Mouse (Mus musculus): ENCODE measurements around the gene Sod1.
A peak's percentile ranks its signal among the peaks of the same experiment; 100 is the strongest.
"Not testable (repeated sequence)": the region's sequence is repeated elsewhere in the genome, so short reads cannot be mapped to it uniquely, and the experiment has no call there.

Sod1 gene

DNA sequence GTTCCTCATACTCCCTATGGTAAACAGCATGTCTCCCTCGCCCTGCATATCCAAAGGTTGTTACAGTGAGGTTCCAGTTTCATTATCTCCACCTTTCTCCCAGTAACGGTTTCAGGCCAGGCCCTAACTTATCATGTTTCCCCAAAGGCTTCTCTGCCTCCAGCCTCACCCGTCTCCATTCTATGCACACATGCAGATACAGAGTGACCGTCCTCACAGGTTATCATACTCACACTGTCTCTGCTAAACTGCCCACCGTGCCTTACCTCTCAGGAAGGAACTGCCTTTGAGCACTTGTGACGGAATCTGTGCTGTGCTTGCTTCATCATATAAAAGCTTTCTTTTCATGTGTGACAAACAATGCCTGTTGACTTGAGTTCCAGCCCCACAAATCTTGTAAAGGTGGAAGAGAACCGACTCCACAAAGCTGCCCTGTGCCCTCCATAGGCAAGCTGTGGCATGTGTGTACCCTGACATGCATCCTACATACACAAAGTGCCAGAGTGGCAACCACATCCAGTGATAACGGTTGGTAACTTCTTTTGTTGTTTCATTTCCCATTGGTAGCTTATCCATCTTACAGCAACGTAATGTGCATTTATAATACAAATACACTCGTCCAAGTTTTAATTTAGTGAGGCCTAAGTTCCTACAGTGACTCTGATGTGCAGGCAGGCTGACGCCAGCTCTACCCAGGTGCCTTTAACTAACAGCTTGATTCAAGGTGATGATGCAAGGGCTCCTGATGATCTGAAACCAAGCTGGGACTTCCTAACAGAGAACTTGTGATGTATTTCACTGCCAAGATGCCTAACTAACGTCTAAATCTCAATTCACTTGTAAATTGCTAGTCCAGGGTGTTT is 6.8 kb upstream of the Sod1 start:
- no peak for DNase-seq

DNA sequence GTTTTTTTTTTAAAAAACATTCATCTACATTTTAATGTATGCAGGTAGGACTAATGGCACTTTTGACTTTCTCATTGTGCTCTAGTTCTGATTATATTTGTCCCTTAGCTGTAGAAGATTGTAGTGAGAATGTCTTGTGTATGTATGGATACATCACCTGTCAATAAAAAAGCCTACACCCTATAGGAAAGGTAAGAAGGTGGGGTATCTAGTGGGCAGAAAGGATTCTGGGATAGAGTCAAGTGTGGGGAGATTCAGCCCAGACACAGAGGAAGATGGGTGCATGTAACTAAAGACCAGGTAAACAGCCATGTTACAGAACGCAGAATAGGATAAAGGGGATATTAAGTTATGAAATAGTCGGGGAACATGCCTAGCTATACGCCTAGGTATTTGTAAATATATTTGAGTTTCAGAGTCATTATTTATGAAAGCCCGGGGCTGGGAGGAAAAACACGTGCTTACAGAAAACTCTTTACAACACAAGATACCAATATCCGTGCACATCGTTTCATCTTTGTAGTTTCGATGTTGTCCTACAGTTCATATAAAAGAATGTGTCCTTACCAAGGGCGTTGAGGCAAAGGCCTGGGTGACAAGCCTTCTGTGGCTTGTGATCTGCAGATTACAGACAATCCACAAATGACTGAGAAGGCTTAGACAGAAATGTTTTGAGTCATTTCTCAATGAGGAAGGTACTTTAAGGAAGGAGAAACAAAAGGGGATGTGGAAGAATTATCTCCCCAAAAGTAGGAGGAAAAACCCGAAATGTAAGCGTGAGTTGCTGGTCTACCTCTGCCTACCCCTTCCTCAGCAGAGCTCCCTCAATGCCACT is 5.6 kb upstream of the Sod1 start:
- no peak for DNase-seq

DNA sequence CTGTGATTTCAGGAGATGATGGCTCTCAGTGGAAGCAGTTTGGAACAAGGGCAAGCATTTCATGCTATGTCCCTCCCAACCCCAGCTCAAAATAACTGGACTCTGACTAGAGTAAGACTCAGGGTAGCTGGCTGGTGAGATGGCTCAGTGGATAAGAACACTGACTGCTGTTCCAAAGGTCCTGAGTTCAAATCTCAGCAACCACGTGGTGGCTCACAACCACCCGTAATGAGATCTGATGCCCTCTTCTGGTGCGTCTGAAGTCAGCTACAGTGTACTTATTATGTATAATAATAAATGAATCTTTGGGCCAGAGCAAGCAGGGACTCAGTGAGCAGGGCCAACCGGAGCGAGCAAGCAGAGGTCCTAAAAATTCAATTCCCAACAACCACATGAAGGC is 4.7 kb upstream of the Sod1 start:
- not testable (repeated sequence) for DNase-seq

DNA sequence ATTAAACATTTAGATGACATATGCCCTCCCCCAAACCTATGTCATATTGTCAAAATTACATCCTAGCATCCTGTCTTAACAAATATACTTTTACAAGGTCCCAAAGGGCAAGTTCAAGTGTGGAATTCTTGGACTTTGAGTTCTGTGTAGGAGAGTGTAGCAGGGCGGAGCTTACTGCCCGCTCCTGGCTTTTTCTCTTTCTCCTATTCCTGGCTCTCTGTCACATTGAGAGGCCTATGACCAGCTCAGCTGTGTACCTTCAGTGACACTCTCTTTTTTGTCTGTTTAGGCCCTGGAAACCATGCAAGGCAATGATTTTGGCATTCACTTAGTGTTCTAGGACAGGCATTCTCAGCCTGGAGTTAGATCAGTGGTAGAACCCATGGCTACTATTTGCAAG is 4.1 kb upstream of the Sod1 start:
- no peak for DNase-seq

DNA sequence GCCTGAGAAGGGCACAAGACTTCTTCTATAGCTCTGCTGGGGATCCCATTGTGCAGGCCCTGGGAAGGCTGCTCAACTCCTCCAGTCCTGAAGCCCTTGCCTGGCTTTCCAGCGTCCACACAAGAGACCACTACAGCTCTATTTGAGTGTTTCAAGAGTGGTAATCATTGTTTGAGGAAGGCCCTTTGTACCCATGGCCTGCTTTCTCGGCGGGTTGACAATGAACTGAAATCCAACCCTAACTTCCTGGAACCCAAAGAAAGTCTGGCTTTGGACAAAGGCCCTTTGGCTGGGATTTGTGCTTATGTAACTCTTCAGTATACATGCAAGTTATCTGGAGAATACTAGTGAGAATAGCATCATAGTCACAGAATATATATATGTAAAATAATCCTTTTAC is 3.2 kb upstream of the Sod1 start:
- DNase-seq: no peak

DNA sequence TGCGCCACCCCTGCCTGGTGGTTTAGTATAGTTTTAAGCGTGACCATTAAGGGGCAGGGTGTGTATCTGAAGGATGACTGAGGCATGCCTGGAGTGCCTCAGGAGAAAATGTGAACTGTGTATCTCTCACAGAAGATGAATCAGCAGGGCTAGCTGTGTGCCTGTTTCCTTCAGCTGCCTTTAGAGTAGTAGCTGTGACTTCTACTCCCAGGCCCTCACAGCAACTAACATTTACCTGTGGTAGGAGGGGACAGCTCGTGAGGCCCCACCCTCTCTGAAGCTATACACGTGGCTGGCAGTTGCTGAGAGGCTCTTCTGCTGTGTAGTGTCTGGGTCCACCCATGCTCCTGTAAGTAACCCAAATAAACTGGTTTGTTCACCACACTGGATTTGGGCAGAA is 2.6 kb upstream of the Sod1 start:
- no peak for DNase-seq

DNA sequence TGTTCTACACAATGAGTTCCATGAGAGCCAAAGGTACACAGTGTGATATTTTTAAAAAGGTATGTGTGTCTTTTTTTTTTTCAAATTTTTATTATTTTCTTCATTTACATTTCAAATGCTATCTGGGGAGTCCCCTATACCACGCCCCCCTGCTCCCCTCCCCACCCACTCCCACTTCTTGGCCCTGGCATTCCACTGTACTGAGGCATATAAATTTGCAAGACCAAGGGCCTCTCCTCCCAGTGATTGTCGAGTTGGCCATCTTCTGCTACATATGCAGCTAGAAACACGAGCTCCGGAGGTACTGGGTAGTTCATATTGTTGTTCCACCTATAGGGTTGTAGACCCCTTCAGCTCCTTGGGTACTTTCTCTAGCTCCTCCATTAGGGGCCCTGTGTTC is 1.1 kb upstream of the Sod1 start:
- DNase-seq: not testable (repeated sequence)

DNA sequence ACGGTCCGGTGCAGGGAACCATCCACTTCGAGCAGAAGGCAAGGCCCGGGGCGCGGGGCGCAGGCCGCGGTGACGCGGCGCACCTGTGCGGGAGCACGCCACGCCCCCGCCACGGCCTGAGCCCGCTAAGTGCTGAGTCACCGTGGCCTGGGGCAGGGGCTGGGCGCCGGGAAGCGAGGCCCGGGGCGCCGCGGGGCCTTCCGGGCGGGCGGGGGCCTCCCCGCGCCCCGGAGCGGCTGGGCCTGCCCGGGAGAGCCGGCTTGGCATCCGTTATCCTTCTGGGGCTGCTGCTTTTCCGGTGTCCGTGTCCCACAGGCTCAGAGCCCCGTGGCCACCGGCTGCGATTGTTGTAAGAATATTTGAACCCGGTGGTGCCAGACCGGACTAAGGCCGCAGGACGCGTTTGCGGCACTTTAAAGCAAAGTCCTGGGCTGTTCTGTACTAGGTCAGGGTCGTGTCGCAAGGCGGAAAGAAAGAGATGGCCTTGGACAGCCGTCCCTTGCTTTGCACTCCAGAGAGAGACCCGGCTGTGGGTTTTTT is 408 bp downstream of the Sod1 start:
- DNase-seq: peak; percentile 61

DNA sequence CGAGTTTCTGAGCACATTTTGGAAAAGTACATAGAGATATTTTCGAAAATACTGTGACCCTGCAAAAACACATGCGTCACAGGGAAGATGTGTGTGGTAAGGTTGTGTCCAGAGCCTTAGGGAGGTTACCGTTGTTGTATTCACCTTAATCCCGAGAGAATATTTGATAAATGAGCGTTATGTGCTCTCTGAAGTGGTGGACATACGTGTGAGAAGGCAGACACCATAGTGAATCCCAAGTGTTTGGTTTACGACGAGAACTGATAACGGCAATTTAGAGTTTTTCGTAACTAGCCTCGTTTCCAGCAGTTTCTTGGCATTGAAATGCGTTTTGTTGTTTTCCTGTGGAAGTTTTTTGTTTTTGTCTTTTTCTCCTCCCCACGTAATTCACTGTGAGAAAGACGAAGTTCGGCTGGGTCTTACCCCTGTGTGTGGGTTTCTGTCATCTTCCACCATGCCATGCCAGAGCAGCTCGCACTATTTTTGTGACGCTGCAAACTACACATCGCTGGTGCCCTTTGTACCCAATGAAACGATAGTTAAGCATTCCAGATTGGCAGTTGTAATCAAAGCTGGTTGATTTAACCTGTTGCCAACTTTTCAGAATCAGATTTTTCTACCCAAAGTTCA is 1.0 kb downstream of the Sod1 start:
- DNase-seq: peak; percentile 36

DNA sequence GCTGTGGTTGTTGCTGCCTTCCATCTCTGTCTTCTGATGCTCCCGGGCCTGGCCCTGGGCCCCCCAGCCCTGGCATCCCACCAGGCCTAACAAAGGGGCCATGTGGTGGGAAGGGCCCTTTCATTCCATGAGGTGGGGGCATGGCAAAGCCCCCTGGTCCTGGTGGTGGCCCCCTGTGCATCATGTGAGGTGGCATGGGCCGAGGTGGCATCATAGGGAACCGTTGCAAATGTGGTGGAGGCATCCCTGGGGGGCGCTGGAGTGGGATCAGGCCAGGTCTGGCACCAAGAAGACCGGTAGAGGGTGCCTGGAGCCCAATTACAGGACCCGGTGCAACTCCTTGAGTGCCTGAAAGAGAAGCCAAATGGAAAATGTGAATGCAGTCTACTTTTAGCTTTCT is 9.3 kb downstream of the Sod1 start:
- no peak for DNase-seq

DNA sequence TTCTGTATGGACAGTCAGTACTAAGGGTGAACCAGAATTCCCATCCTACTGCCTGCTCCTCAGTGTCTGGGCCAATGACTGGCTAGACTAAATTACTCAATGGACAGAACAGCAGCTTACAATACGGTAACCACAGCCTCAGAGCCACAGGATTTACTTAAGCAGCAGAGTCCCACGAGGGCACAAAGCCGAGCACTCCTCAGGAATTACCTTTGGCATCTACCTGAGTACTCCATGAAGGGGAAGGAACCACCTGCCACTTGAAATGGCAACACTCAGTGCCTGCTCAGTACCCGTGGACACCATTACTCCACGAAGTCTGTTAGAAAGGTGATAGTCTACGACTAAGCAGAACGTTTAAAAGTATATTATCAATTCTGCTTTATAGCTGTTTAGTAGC is 10.7 kb downstream of the Sod1 start:
- no peak for DNase-seq

DNA sequence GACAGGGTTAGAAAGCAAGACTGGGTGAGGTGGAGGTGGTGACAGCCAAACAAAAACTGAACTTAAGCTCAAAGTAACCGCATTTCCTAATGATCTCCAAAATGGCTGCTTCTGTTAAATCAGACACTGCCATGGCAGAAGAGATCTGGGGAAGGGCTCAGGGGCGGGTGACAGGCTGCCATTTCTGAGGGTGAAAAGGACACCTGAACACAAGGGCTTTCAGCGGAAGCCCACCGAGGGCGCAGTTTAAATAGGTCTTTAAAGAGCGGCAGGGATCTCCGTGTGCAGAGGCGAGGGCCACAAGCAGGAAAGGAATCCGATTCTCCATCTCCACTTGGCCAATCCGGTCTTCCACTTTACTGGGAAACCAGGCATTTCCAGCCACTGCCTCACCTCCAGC is 13.1 kb downstream of the Sod1 start:
- no peak for DNase-seq

DNA sequence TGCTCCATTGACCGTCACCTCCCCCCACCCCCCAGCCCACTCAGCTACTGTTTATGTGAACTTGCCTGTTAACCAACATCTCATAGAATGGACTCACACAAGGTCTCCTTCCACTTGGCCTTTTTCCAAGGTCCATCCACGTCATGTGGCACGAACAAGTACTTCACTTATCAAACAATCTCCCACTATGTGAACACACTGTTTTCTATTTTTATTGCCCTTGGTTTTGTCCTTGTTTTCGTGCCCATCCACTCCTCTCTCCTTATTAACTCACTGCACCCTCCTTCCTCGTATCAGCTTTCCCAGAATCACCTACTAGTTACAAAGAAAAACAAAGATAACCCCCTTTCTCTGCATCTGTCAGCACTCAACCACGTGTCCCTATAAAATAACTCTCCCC is 14.1 kb downstream of the Sod1 start:
- DNase-seq: no peak

DNA sequence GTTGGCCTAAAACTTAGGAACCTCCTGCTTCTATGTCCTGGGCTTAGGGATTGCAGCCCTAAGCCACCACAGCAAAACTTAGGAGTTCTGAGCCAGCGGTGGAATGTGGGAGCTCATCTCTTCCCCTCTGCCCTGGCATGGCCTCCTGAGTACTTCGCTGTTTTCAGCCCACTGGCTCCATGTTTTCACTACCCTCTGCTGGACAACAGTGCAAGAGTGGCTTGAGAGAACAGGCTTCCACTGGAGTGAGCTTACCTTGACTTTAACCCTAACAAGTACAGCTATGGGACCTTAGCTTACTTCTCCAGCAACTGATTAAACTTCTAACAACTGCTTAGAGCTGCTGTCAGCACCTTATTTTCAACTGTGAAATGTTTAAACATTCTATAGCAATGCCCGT is 14.6 kb downstream of the Sod1 start:
- no peak for DNase-seq

DNA sequence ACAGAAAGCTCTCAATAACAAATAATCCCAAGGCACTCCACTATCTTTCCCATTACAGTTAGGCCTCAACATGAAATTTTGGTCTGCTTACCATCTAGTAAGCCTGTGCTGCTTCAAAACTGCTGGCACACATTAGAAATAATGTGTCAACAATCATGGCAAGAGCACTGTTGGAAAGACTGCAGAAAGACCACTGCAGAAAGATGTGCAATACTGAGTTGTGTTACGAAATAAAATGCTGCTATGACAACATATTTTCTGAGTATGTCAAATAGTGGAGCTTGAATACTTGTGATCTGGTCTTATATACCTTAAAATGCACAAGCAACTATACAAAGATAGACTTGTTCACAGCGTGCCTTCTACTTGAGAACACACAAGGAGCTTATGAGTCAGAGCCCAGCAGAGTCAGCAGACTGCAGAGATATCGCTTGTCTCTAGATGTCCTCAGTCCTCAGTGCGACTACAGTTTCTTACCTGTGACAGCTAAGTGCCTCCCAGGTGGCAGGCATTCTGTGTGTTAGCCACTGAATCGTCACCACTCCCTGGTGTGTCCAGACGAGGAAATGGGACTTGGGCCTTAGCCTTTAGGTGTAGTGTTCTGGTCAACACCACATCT is 18.7 kb downstream of the Sod1 start:
- no peak for DNase-seq

DNA sequence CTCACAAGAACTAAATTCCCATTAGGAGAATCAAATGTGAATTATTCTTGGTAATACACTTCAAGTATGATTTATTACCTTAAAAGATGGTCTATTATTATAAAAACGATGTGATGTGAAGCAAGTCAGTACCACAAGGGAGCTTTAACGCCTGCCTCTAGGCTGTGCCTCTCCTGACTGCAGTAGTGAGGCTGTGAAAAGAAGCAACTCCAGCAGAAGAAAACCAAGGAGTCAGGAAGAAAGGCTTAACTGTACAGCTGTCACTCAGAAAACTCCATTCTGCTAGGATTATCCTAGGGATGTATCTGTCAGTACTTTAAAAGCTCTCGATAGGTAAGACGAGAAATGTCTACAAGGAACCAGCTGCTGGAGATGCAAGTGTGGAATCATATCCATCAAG is 21.3 kb downstream of the Sod1 start:
- DNase-seq: no peak

DNA sequence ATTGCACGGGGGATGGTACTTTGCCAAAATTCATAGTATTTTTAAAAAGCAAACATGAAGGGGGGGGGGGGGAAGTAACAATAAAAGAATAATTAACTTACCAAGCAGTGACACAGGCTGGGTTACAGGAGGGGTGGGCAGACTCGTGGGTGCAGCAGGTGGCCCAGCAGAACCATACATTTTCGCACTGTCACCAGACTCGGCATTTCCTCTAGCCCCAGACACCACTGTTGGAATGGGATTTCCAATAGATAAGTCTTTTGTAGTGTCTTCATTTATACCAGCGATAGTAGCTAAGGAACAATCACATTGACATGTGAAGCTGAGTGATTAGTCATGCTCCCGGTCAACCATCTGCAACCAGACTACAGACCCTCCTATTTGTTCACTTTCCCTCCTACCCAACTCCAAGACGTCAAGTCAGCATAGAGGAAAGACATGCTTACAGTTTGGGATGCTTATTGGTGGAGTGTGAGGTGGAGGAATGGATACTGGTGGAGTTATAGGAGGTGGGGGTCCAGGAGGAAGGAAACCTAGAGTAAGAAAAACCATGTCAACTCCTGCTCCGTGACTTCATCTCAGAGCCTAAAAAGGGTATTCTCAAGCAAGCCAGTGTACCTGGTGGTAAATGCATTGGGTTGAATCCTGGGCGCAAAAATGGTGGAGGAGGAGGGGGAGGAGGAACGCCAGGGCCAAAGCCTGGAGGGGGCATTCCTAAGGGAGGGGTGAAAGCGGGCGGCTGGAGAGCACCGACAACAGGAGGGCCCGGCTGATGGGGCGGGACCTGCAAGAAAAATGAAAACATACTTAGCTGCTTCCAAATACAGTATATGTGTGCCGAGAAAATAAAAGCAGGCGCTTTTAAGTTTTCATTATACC is 22.1 kb downstream of the Sod1 start:
- no peak for DNase-seq

DNA sequence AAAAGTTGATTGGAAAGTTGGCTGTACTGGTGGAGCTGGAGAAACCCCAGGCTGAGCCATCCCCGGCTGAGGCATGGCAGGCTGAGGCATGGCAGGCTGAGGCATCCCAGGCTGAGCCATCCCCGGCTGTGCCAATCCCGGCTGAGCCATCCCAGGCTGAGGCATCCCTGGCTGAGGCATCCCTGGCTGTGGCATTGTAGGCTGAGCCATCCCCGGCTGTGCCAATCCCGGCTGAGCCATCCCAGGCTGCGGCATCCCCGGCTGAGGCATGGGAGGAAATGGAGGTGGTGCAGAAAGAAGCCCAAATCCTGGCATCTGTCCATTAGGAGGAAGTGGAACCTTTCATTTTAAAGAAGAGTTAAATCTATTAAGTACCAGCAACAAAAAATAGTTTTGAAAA is 29.5 kb downstream of the Sod1 start:
- DNase-seq: no peak

DNA sequence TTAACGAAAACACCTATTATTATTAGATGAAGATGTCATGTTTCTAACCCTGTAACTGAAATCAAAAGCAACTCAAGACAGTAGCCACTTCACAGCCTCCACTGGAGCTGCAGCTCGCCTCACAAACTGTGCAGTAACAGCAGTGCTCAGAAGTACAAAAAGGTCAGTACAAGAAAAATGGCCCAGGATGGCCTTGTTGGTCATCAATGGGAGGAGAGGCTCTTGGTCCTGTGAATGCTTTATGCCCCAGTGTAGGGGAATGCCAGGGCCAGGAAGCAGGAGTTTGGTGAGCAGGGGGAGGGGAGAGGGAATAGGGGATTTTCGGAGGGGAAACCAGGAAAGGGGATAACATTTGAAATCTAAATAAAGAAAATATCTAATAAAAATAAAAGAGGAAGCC is 30.7 kb downstream of the Sod1 start:
- not testable (repeated sequence) for DNase-seq

DNA sequence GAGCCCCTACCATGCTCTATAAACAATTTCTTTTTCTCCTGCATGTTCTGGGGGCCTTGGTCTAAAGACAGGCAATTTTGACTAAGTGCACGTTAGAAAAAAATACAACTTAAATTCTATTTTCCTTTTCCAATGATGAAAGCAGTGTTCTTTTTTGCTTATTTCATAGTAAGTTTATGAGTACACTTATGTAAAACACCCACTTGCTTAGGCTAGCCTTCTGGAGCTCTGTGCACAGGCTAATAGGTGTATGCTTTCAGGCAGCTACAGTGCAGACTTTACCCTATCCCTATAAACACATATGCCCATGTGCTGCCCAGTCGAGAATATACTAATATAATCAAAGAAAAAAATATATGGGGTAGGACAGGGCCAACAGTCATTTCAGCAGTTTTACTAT is 32.0 kb downstream of the Sod1 start:
- no peak for DNase-seq

DNA sequence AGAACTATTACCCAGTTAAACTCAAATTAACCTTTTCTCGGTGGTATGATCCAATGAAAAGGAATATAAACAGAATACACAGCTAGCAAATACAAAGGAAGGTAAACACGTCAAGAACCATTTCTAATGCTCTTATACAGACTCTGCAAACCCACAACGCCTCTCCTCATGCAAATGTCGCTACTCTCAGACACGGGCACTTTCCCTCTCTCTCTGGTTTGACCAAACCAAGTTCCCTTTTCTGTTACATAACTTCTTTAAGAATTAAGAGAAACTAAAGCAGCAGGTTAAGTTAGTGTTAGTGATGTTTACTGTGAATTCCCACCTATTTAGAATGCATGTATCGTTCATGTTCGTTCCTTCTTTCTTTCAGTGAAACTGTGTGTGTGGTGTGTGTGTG is 38.4 kb downstream of the Sod1 start:
- DNase-seq: no peak

DNA sequence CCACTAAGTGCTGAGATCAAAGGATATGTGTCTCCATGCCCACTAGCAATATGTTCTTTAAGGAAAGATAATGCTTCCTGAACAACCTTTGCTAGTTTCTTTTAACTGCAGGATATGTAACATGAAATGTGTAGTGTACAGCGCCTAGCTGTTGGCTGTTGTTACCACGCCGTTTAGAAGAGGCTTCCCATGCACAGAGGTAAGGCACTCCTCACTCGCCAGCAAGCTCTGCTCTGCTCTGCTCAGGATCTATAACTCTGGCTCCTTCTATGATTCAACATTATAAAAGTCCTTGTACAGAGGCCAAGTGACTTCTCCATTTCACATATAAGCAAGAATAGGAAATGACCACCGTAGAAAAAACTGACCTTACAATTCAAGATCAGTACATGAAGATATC is 39.1 kb downstream of the Sod1 start:
- DNase-seq: no peak
